Mouse (Mus musculus): ENCODE data around the gene Dnah6.

Gene Dnah6

GRCm38 (mm10) chr6:73221189-73221957 is at the start of gene Dnah6:
TSS of gene Dnah6 (minus strand) at chr6:73221651.
- peak; percentile 77 for DNase-seq (ENCODE audit: low read depth)

GRCm38 (mm10) chr6:73269374-73269773 is 47.9 kb upstream of the Dnah6 start:
- no peak for DNase-seq (ENCODE audit: low read depth)

GRCm38 (mm10) chr6:73267738-73268311 is 46.4 kb upstream of the Dnah6 start:
- DNase-seq (ENCODE audit: low read depth): no peak

- DNase-seq (ENCODE audit: low read depth): no peak
These were observed 43.4 kb upstream of the Dnah6 start for GRCm38 (mm10) chr6:73264801-73265200.

GRCm38 (mm10) chr6:73260110-73260509 is 38.7 kb upstream of the Dnah6 start:
- DNase-seq (ENCODE audit: low read depth): no peak

GRCm38 (mm10) chr6:73257068-73257467 is 35.6 kb upstream of the Dnah6 start:
- DNase-seq (ENCODE audit: low read depth): no peak

- DNase-seq (ENCODE audit: low read depth): no peak
These were observed 33.1 kb upstream of the Dnah6 start for GRCm38 (mm10) chr6:73254307-73255228.

- no peak for DNase-seq (ENCODE audit: low read depth)
These were observed 32.1 kb upstream of the Dnah6 start for GRCm38 (mm10) chr6:73253584-73253983.

- DNase-seq (ENCODE audit: low read depth): no peak
These were observed 31.6 kb upstream of the Dnah6 start for GRCm38 (mm10) chr6:73253006-73253405.

- DNase-seq (ENCODE audit: low read depth): no peak
These were observed 30.9 kb upstream of the Dnah6 start for GRCm38 (mm10) chr6:73252396-73252795.

- no peak for DNase-seq (ENCODE audit: low read depth)
These were observed 29.9 kb upstream of the Dnah6 start for GRCm38 (mm10) chr6:73251336-73251735.

GRCm38 (mm10) chr6:73249851-73250250 is 28.4 kb upstream of the Dnah6 start:
- DNase-seq (ENCODE audit: low read depth): no peak

GRCm38 (mm10) chr6:73249049-73249422 is 27.6 kb upstream of the Dnah6 start:
- DNase-seq (ENCODE audit: low read depth): no peak

- DNase-seq (ENCODE audit: low read depth): peak; percentile 83
These were observed 27.0 kb upstream of the Dnah6 start, which contains the start of gene Suclg1 for GRCm38 (mm10) chr6:73248237-73249048. TSS of gene Suclg1 (plus strand) at chr6:73248382.

- DNase-seq (ENCODE audit: low read depth): peak; percentile 53
These were observed 26.0 kb upstream of the Dnah6 start for GRCm38 (mm10) chr6:73247452-73247851.

- no peak for DNase-seq (ENCODE audit: low read depth)
These were observed 25.4 kb upstream of the Dnah6 start for GRCm38 (mm10) chr6:73246821-73247220.

GRCm38 (mm10) chr6:73235650-73236049 is 14.2 kb upstream of the Dnah6 start:
- DNase-seq (ENCODE audit: low read depth): no peak

GRCm38 (mm10) chr6:73234302-73234900 is 12.9 kb upstream of the Dnah6 start:
- no peak for DNase-seq (ENCODE audit: low read depth)

- DNase-seq (ENCODE audit: low read depth): no peak
These were observed 11.8 kb upstream of the Dnah6 start for GRCm38 (mm10) chr6:73233202-73233726.

GRCm38 (mm10) chr6:73232152-73232584 is 10.7 kb upstream of the Dnah6 start:
- no peak for DNase-seq (ENCODE audit: low read depth)

- no peak for DNase-seq (ENCODE audit: low read depth)
These were observed 7.4 kb upstream of the Dnah6 start for GRCm38 (mm10) chr6:73228881-73229280.

Measured in c-Kit-positive CD71-negative TER-119-negative erythroid progenitor cells, embryonic 14.5 days (primary cell).